Mouse (Mus musculus) CD8-positive naive resting alpha-beta T cell, adult 2 months (primary cell): Measurements from ENCODE around the gene Slc26a11.

Experiments
- DNase-seq, 2 experiments: peaks; one replicate each; pipeline ENCODE4 v3.0.0; 2022; ENCODE audit warnings: low read depth in 2 of 2, low spot score in 2 of 2

The Slc26a11 gene

DNA sequence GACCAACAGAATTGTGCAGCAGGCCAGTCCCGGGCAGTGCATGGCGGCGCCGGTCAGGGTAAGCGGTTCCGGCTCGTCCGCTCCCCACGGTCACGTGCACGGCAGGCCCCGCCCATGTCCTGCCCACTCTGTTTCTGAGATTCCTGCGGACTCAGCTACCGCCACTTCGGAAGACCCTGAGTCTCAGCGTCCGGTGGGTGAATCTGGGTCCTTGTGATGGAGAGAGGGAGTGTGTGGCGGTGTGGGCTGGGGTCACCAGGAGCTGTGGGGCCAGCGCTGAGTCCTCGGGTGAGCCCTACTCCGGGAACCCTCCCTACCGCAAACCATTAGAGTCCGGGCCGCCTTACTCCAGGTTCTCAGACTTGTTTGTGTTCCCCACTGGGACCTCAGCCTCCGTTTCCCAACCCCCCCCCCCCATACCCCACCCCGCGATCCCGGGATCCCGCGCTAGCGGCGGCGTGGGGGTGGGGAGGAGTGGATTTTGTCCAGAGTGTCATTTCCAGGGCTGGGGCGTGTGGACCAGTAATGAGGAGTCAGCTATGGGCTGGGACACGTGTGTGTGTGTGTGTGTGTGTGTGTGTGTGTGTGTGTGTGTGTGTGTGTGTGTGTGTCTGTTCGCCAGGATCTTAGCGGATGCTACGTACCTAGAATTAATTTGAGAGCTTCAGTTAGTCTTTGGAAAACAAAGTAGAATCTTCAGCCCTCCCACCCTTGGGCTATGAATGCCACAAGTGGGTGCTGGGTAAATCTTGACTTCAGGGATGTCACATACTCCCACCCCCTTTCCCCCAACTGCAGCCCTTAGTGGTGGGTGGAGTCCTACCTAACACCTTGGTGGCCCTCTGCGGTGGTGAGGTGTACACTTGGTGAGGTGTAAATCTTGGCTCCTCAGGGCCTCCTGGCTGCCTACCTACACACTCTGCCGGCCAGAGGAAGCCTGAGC lies at the start of gene Slc26a11, which contains the start of gene Sgsh:
Gene Slc26a11, plus strand, starts transcription at position 115 of the 943 bp plus-strand sequence.
Gene Sgsh, minus strand, starts transcription at position 94 of the 943 bp plus-strand sequence.
- peak; percentile 24 to 40 for DNase-seq

DNA sequence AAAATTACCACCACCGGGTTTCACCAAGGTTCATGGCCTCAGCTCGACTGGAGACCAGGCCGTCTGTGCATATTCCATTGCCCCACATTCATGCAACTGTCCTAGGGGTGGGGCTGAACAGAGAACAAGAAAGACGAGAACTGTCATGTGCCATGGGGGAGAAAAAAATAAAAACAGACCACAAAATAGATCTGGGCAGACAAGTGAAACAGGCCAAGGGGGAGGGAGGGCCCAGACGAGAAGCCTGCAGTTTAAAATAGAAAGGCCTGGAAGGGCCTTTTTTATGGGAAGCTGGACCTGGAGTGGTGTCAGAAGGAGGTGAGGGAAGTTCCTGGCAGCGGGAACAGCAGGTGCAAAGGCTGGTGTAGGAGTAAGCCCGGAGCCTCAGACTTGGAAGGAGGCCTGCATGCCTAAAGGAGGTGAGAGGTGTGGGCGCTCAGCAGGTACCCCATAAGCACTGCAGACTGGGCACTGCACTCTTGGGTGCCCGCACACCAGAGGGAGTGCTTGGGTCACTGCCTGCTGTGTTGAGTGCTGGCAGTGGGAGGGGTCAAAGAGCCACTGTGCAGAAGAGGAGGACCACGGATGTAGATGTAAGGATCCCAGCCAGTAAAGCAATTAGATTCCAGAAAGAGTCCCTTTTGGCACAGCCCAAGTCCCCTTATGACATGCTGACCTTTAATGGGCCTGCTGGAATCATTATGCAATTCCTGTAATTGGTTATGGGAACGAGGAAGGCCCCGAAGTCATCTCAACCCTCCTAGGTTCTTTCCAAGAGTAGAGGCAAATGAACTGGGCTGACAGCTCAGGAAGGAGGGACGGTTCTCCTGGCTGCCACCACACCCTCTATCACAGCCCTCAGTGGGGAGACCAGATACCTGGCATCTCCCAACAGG lies 48.3 kb upstream of the Slc26a11 start:
- DNase-seq = no peak

DNA sequence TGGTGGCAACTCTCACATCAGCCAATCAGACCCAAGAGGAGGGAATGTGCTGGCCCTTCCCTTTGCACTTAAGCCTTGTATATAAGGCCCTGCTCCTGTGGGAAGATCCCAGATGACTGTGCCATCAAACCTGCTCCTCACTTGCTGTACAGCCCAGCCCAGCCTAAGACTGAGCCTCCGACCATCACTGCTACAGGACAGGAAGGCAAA lies 47.8 kb upstream of the Slc26a11 start, which contains the start of gene Card14:
Gene Card14, plus strand, starts transcription at position 111 of the 210 bp plus-strand sequence.
- no peak for DNase-seq

DNA sequence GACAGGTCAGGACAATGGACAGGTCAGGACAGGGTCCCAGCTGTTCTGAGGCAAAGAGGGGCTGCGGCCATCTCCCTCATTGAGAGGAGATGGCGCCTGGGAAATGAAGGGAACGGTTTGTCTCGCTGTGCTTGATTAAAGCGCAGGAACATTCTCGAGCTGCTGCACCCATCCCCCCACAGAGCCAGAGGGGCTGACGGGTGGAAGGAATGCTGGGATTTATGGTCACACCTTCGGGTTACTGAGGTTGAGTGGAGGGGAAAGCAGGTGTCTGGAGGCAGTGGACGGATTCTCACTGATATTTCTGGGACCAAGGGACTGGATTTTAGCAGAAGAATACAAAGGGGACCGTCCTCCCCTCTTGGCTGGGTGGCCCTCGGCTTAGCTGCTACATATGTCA lies 47.4 kb upstream of the Slc26a11 start:
- no peak for DNase-seq

DNA sequence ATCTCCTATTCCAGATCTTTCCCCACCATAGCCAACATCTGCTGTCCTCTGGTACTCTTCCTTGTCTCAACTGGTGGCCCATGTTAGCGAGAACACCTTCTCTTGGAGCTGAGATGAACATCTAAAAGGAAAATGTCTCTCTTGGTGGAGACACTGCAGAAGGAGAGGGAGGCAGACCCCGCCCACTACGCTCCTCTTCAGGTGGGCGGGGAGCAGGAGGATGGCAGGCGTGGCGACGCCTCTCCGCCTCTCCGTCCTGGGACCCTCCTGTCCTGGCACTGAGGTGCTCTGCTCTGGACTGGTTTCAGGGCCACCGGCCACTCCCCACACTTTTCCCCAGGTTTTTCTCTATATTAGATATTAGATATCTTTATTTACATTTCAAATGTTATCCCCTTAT lies 44.7 kb upstream of the Slc26a11 start:
- DNase-seq = no peak

DNA sequence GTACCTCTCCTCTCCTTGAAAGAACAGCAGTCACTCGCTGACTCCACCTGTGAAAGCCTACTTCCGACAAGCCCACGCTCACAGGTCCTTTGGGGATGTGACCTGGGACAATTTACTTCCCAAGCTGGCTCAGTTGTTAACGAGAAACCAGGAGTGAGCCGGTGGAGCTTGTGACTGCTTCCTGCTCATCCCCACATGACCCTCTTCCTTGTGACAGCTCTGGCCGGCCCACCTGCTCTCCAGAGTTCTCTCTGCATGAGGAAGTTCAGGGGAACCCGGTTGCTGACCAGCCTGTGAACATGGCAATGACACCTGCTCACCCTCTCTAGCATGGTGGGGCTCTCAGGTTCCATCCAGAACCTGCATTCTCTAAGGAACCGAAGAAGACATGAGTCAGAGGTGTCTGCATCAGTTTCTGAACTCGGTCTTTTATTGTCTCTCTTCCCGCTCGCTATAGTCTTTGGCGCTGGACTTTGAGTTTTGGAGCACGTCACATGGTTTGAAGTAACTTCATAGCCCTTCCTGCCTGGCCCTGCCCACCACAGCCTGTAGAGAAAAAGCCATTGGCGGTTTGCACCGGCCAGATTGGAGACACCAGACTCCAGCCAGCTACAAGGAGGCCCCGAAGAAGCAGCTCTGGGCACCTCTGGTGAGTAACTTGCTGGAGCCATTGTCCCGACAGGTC lies 41.0 kb upstream of the Slc26a11 start:
- no peak for DNase-seq

DNA sequence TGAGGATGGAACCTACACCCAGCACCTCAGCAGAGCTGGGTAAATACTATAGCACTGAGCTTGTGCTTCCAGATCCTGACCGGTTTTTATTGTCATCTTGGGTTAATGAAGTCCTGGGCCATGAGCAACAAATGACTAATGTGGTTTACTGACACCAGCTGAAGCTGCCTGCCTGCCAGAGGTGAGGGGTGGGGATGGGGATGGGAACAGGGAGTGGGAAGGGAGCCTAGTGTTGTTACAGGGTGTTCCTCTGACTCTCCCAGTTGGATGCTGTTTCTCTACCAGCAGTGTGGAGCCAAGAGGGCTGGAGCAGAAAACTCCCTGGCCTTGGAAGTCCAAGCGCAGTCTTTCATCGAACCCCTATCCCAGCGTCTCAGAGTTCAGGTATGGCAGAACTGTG lies 38.6 kb upstream of the Slc26a11 start:
- no peak for DNase-seq

DNA sequence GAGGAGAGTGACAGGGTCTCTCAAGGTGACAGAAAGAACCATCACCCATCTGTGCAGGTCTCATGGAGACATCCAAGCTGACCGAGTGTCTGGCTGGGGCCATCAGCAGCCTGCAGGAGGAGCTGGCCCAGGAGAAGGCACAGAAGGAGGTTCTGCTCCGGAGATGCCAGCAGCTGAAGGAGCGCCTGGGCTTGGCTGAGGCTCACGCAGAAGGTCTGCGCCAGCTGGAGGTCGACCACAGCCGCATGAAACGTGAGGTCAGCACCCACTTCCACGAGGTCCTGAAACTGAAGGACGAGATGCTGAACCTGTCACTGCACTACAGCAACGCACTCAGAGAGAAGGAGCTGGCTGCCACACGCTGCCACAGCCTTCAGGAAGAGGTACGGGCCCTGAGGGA lies 32.8 kb upstream of the Slc26a11 start:
- no peak for DNase-seq

DNA sequence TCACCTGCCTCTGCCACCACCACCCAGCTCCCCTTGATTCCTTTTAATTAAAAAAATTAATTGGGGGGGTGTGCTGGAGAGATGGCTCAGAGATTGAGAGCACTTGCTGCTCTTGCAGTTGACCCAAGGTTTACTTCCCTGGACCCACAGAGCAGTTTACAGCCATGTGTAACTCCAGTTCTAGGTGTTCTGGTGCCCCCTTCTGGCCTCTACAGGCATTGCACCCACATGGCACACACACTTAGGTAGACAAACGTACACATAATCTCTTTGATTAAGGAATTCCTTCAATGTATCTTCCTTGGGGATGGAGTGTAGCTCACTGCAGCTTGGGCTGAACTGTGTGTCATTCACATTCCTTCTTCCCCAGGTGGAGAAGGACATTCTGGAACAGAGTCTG lies 30.3 kb upstream of the Slc26a11 start:
- DNase-seq = no peak

DNA sequence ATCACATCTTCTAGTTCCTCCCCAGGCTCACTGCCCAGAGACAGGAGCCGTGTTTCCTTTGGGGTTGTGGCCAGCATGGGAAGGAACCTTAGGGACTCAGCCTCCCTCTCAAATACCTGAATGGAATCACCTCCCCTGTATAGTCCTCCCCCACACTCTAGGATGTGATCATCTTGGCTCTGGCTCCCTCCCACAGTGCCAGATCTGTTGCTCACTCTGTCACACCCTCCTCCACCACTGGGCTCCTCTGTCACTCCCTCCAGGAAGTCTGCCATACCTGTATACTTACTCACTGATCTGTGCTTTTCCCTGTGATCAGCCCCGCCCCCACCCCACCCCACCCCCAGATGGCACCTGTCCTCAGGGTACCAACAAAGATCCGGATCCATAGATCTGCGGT lies 24.8 kb upstream of the Slc26a11 start:
- no peak for DNase-seq

DNA sequence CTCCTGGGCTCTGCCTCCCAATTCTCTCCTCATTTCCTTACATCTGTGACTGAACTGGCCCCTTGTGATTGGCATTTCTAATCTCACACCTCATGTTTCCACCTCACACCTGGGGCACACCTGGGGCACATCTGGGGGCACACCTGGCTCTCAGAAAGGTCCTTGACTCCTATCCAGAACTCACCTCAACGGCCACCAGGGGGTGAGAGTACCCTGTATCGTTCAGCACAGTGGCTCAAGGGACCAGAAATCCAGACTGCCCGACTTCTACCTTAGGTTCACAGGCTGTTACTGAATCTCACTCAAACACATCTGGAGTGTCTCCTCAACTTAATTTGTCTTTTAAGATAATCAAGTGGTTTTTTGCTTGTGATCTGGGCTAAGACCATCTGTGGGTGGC lies 23.4 kb upstream of the Slc26a11 start:
- no peak for DNase-seq

DNA sequence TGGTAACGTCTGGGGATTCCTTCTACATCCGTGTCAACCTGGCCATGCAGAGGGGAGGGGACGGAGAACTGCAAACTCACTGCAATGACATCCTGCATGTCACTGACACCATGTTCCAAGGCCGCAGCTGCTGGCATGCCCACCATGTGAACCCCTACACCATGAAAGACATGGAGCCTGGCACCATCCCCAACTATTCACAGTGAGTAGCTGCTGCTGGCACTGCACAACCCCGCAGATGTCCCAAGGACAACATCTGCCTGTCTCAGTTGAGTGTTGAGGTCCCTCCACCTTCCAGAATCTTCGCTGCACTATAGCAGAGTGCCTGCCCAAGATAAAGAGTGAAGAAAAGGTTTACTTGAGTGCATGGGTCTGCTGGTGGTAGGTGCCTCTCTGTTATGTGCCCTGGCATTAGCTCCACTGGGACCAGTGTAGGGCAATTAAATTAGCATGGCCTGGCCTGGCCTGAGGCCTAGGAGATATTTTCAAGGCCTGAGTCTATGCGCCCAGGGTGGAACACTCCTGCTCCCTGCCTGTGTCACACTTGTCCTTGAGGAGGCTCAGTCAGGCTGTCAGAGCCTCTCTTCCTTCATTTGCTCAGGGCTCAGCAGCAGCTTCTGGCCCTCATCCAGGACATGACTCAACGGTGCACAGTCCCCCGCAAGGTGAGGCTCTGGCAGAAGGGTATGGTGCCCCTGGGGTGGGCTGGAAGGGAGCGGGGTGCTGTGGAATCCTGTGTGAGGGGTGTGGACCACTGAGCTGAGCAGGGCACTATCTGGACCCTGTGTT lies 16.9 kb upstream of the Slc26a11 start:
- DNase-seq = no peak

DNA sequence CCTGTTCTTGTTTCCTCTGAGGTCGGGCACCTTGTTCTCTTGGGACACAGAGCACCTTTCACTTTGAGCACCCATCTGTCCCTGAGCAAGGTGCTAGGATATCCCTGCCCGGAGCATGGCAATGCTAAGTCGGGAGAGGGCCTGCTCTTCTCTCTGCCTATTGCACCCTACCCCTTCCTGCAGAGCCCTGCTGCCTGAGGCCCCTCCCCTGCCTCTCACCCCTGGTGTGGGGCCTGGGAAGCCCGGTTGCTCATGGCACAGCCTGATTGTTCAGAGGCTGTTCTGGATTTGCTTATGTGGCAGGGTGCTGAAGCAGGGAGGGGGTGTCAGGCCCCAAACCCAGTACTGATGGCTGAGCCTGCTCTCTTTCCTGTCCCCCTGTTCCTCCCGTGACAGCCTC lies 16.2 kb upstream of the Slc26a11 start:
- DNase-seq = no peak

DNA sequence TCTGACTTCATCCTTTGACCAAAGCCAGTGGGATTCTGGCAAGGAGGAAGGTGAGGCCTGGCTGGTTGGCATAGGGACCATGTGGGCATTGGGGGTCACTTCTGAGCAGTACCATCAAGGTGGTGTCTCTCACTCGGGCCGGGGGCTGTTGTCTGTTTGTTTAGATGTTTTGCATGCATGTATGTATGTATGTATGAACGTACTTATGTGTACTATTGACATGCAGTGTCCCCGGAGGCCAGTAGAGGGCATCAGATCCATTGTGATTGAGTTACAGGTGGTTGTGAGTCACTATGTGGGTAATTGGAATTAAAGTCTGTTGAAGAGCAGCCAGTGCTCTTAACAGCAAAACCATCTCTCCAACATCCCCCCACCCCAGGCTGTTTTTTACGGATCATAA lies 15.7 kb upstream of the Slc26a11 start:
- peak; percentile 70 to 82 for DNase-seq

DNA sequence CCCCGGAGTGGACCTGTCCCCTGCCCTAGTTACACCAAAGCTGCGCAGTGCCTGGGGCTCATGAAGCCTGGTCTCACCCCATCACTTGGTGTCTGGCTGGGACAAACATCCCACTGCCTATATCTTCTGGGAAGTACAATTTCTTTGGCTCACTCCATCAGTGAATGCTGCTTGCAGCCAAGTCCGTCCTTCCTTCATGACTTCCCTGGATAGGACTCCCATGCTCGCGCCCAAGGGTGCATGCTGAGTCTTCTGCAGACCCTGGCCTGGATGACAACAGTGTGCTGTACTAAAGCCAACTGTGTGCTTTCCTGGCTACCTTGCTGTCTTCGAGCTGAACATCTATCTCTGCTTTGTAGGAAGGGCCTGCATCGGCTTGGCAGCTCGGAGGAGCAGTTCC lies 11.2 kb upstream of the Slc26a11 start:
- DNase-seq = no peak

DNA sequence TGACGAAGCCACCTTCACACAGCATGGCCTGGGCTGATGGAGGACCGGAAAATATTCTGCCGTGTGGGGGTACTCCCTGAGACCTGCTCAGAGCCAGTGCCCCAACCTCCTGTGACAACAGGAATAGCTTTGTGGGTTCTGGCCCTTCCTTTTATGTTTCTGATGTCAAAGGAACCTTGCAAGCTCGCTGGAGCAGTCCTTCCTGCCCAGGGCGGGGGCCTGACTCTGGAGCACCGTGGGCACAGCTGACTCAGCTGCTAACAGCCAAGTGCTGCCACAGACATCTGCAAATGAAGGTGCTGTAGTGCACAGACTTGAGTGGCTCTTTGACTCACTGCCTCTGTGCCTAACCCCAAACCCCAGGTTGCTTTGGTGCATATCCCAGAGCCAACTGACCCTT lies 10.5 kb upstream of the Slc26a11 start:
- no peak for DNase-seq

DNA sequence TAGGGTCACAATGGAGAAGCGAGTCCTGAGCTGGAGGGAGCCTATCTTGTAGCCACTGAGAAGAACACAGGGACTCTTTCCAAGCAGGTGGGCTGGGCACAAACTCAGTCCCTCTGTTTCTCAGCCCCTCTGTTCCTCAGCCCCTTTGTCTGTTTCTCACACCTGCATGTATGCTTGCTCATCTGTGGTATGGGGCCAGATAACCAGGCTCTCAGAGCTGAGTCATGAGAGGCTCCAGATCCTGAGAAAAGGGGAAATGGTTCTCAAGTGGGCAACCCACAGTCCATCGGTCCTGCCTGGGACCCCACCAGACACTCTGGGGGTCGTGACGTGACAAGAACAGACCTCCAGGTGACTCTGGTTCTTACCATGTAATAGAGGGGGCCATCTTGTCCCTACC lies 8.2 kb upstream of the Slc26a11 start:
- no peak for DNase-seq

DNA sequence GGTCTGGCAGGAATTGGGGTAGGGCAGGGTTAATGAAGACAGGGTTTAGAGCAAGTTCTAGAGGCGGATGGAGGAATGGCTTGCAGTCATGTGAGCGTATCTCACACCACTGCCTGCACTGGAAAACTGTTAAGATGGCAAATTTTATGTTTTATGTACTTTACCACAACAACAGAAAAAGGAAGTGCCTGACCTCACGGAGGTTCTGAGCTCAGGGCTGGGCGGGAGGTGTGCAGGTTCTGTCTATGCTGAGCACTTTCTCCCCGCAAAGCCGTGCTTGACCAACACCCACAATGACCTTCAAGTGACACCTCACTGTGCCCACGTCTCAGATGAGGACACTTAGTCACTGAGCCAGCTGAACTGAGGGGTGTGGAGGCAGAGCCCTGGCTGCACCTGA lies 3.2 kb upstream of the Slc26a11 start:
- DNase-seq = no peak

DNA sequence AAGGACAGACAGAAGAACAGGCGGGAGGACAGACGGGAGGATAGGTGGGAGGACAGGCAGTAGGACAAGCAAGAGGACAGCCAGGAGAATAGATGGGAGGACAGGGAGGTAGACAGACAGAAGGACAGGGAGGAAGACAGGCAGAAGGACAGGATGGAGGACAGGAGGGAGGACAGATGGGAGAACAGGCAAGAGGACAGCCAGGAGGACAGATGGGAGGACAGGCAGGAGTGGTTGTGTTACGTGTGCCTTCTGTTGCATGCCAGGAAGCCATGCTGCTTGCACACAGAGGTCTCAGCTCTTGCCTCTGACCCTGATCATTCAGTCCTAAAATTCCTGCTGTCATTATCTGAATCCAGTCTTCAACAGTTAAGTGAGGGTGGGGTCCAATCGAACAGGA lies 1.4 kb upstream of the Slc26a11 start:
- DNase-seq = no peak

DNA sequence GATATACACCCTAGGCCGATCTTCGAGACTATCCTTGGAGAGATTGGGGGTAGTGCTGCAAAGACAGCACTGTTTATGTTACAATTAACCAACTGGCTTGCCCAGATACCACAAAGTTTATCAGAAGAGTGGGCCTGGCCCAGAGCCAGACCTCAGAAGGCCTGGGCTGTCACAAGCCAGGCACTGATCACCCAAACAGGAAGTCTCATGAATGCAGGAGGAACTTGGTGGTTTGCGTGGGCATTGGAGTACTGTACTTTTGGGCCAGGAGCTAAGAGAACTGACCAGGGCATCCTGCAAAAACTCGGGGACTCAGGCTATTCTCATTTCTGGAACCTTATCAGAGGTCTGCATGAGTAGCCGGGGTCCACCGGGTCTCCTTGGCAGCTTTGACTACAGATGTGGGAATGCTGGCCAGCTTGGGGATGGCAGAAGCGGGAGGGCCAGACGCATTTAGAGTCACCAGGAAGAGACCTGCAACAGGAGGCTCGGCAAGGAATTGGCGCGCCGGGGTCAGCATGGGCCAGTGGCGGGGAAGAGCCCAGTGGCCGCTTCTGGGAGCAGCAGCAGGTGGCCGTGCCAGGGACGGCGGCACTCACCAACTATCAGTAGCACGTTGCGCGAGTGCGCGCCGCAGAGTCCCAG lies 437 bp upstream of the Slc26a11 start:
- peak; percentile 14 to 21 for DNase-seq
